Mouse (Mus musculus) kidney, adult 2 months (tissue): ENCODE data around the gene Utp4.

Experiments used
- CTCF ChIP-seq: fragments of 200-500 bp; conservative IDR thresholded peaks from 2 replicates; pipeline ENCODE4 v1.5.1; 2011; ENCODE audit warnings: low read depth, mild to moderate bottlenecking, control low read depth, low read length, moderate library complexity, mixed read lengths; ENCODE audit not compliant: insufficient read depth, insufficient read length
- POLR2A ChIP-seq: fragments of 200-500 bp; IDR thresholded peaks from one replicate; pipeline ENCODE4 v1.6.1; 2011; ENCODE audit warnings: low read depth, low read length, control low read depth

GRCm38 (mm10) chr8:106893481-106894156 lies at the start of gene Utp4:
- TF ChIP-seq CTCF (no peak), POLR2A (peak; percentile 54)
